Mouse (Mus musculus) 3T3-L1 (cell line): ENCODE measurements around the gene Gtsf2.
A peak's percentile ranks its signal among the peaks of the same experiment; 100 is the strongest.

Experiments used
- DNase-seq: peaks from one replicate; pipeline ENCODE4 v3.0.0-alpha.2; 2015; ENCODE audit warnings: low read depth, low spot score

Gtsf2 gene

GRCm38 (mm10) chr15:103393577-103393976, 54.7 kb downstream of the Gtsf2 start:
- peak; percentile 74 for DNase-seq
